Mouse (Mus musculus) heart, embryonic 12.5 days (tissue): Measurements from ENCODE around the gene Irs1. TPM values are rescaled to one million over a fixed set of nuclear protein-coding genes. Genes with fewer than 3 reads are reported as not detected.
A peak's percentile ranks its signal among the peaks of the same experiment; 100 is the strongest.

Experiments
- ATAC-seq: fragments of 200-750 bp; cut with Nextera tagmentation; 2 replicates; pipeline ENCODE4 v1.8.0; 2017; ENCODE audit warnings: moderate TSS enrichment, moderate library complexity; ENCODE audit not compliant: insufficient number of reproducible peaks, low FRiP score
- H3K27ac ChIP-seq: fragments of 300-500 bp; sonication (generic); 2 replicates; pipeline ENCODE4 v1.5.1; 2016; ENCODE audit warnings: mild to moderate bottlenecking, moderate library complexity; ENCODE audit not compliant: poor library complexity, severe bottlenecking
- H3K27me3 ChIP-seq: fragments of 300-500 bp; sonication (generic); replicated peaks from 2 replicates; pipeline ENCODE4 v1.6.1; 2016; ENCODE audit warnings: mild to moderate bottlenecking, moderate library complexity
- H3K36me3 ChIP-seq: fragments of 300-500 bp; sonication (generic); 2 replicates; pipeline ENCODE4 v1.6.1; 2016; ENCODE audit warnings: mild to moderate bottlenecking, moderate library complexity
- H3K4me1 ChIP-seq: fragments of 300-500 bp; sonication (generic); replicated peaks from 2 replicates; pipeline ENCODE4 v1.6.1; 2016; ENCODE audit warnings: mild to moderate bottlenecking
- H3K4me2 ChIP-seq: fragments of 300-500 bp; sonication (generic); 2 replicates; pipeline ENCODE4 v1.6.1; 2016; ENCODE audit warnings: mild to moderate bottlenecking, moderate library complexity
- H3K4me3 ChIP-seq: fragments of 300-500 bp; sonication (generic); 2 replicates; pipeline ENCODE4 v1.5.1; 2016; ENCODE audit warnings: mild to moderate bottlenecking
- H3K9ac ChIP-seq: fragments of 300-500 bp; sonication (generic); 2 replicates; pipeline ENCODE4 v1.6.1; 2016; ENCODE audit warnings: mild to moderate bottlenecking, moderate library complexity
- H3K9me3 ChIP-seq: fragments of 300-500 bp; sonication (generic); replicated peaks from 2 replicates; pipeline ENCODE4 v1.6.1; 2016; ENCODE audit warnings: mild to moderate bottlenecking, moderate library complexity
- WGBS: fragments of 180-500 bp; shearing (Covaris S2); methylation state at CpG from one replicate; pipeline ENCODE4 v1.1.7; 2016; 5-methylcytosine and 5-hydroxymethylcytosine counted together
- polyA plus RNA-seq: library from polyadenylated mRNA; unstranded; fragments of >200 nt; fragmentation: Nextera tagmentation; extraction: Ambion mirVana; gene quantifications from 2 replicates; pipeline ENCODE4 v1.2.1, GENCODE M21; 2016

Gene Irs1
- 17.5 and 18.7 TPM in 2 replicates for polyA plus RNA-seq

GRCm38 (mm10) chr1:82291151-82291797 lies at the start of gene Irs1:
Gene Irs1, minus strand, starts transcription at chr1:82291416.
- Histone ChIP-seq H3K27me3 (peaks cover 13% of the 10 kb centered on the region), H3K4me3 (peak within 1 kb of the TSS; percentile 79), H3K36me3 (peaks cover 23% of the 10 kb centered on the region), H3K9ac (peak within 1 kb of the TSS; percentile 80), H3K4me1 (peaks cover 27% of the 10 kb centered on the region), H3K27ac (peak within 1 kb of the TSS; percentile 96), H3K4me2 (peak within 1 kb of the TSS; percentile 84), H3K9me3 (no peaks in the 10 kb centered on the region)
- ATAC-seq = peak; percentile 90
- WGBS = under 1% methylated on average over 38 of the region's 60 CpGs

- Histone ChIP-seq H3K27ac (no peak overlapping the region), H3K36me3 (no peaks in the 10 kb centered on the region), H3K27me3 (no peaks in the 10 kb centered on the region), H3K4me2 (no peak overlapping the region), H3K4me3 (no peak overlapping the region), H3K9me3 (no peaks in the 10 kb centered on the region), H3K4me1 (no peaks in the 10 kb centered on the region), H3K9ac (no peak overlapping the region)
- 84% methylated on average over 3 of the region's 3 CpGs for WGBS
- no peak for ATAC-seq
These were observed 43.3 kb upstream of the Irs1 start for GRCm38 (mm10) chr1:82334506-82334905.

- H3K27ac ChIP-seq = no peak overlapping the region
- H3K4me3 ChIP-seq = no peak overlapping the region
- no peaks in the 10 kb centered on the region for H3K36me3 ChIP-seq
- no peak overlapping the region for H3K9ac ChIP-seq
- H3K4me1 ChIP-seq = no peaks in the 10 kb centered on the region
- H3K27me3 ChIP-seq = no peaks in the 10 kb centered on the region
- H3K4me2 ChIP-seq = no peak overlapping the region
- no peaks in the 10 kb centered on the region for H3K9me3 ChIP-seq
- ATAC-seq = no peak
These were observed 38.7 kb upstream of the Irs1 start for GRCm38 (mm10) chr1:82329954-82330247.

GRCm38 (mm10) chr1:82329237-82329953 lies 38.2 kb upstream of the Irs1 start:
- WGBS = 78% methylated on average over 4 of the region's 4 CpGs

GRCm38 (mm10) chr1:82328033-82328775 lies 37.0 kb upstream of the Irs1 start:
- ATAC-seq = peak; percentile 88
- Histone ChIP-seq H3K27me3 (no peaks in the 10 kb centered on the region), H3K9ac (no peak overlapping the region), H3K36me3 (no peaks in the 10 kb centered on the region), H3K4me1 (0 out of 2 replicates have a peak, but pooled peaks cover 4% of the 10 kb centered on the region), H3K4me3 (no peak overlapping the region), H3K27ac (no peak overlapping the region), H3K9me3 (no peaks in the 10 kb centered on the region), H3K4me2 (no peak overlapping the region)
- 85% methylated on average over 7 of the region's 7 CpGs for WGBS

More at GRCm38 (mm10) chr1:82329237-82329953, 38.2 kb upstream of the Irs1 start:
- Histone ChIP-seq H3K4me2 (no peak overlapping the region), H3K4me1 (0 out of 2 replicates have a peak, but pooled peaks cover 3% of the 10 kb centered on the region), H3K4me3 (no peak overlapping the region), H3K36me3 (no peaks in the 10 kb centered on the region), H3K9me3 (no peaks in the 10 kb centered on the region), H3K9ac (no peak overlapping the region), H3K27ac (no peak overlapping the region), H3K27me3 (no peaks in the 10 kb centered on the region)
- no peak for ATAC-seq

- Histone ChIP-seq H3K9ac (no peak overlapping the region), H3K4me3 (no peak overlapping the region), H3K9me3 (no peaks in the 10 kb centered on the region), H3K4me2 (no peak overlapping the region), H3K27me3 (no peaks in the 10 kb centered on the region), H3K36me3 (no peaks in the 10 kb centered on the region), H3K27ac (no peak overlapping the region), H3K4me1 (0 out of 2 replicates have a peak, but pooled peaks cover 4% of the 10 kb centered on the region)
- WGBS = 89% methylated on average over 5 of the region's 5 CpGs
- ATAC-seq = no peak
These were observed 34.9 kb upstream of the Irs1 start for GRCm38 (mm10) chr1:82326120-82326519.

GRCm38 (mm10) chr1:82324131-82324785 lies 33.0 kb upstream of the Irs1 start:
- no peak overlapping the region for H3K27ac ChIP-seq
- no peak overlapping the region for H3K9ac ChIP-seq
- no peaks in the 10 kb centered on the region for H3K9me3 ChIP-seq
- WGBS = 41% methylated on average over 4 of the region's 4 CpGs
- H3K27me3 ChIP-seq = no peaks in the 10 kb centered on the region
- ATAC-seq = no peak
- no peak overlapping the region for H3K4me2 ChIP-seq
- H3K36me3 ChIP-seq = no peaks in the 10 kb centered on the region
- 0 out of 2 replicates have a peak, but pooled peaks cover 4% of the 10 kb centered on the region for H3K4me1 ChIP-seq
- no peak overlapping the region for H3K4me3 ChIP-seq

- Histone ChIP-seq H3K4me1 (peaks cover 10% of the 10 kb centered on the region), H3K4me3 (no peak overlapping the region), H3K27me3 (no peaks in the 10 kb centered on the region), H3K27ac (no peak overlapping the region), H3K4me2 (no peak overlapping the region), H3K9ac (no peak overlapping the region), H3K9me3 (no peaks in the 10 kb centered on the region), H3K36me3 (no peaks in the 10 kb centered on the region)
- no peak for ATAC-seq
- WGBS = 88% methylated on average over 1 of the region's 1 CpGs
These were observed 30.2 kb upstream of the Irs1 start for GRCm38 (mm10) chr1:82321441-82321840.

- no peaks in the 10 kb centered on the region for H3K36me3 ChIP-seq
- no peak overlapping the region for H3K4me3 ChIP-seq
- 91% methylated on average over 10 of the region's 10 CpGs for WGBS
- no peaks in the 10 kb centered on the region for H3K27me3 ChIP-seq
- no peak overlapping the region for H3K27ac ChIP-seq
- peaks cover 12% of the 10 kb centered on the region for H3K4me1 ChIP-seq
- no peak for ATAC-seq
- H3K4me2 ChIP-seq = no peak overlapping the region
- no peak overlapping the region for H3K9ac ChIP-seq
- H3K9me3 ChIP-seq = no peaks in the 10 kb centered on the region
These were observed 29.6 kb upstream of the Irs1 start for GRCm38 (mm10) chr1:82320864-82321263.

GRCm38 (mm10) chr1:82320456-82320855 lies 29.2 kb upstream of the Irs1 start:
- Histone ChIP-seq H3K36me3 (no peaks in the 10 kb centered on the region), H3K9me3 (no peaks in the 10 kb centered on the region), H3K4me1 (peaks cover 12% of the 10 kb centered on the region), H3K27me3 (no peaks in the 10 kb centered on the region), H3K27ac (no peak overlapping the region), H3K4me3 (no peak overlapping the region), H3K4me2 (no peak overlapping the region), H3K9ac (no peak overlapping the region)
- WGBS = 78% methylated on average over 6 of the region's 6 CpGs
- ATAC-seq = no peak

GRCm38 (mm10) chr1:82316746-82317126 lies 25.5 kb upstream of the Irs1 start:
- peak overlapping the region; percentile 93 for H3K9ac ChIP-seq

More at GRCm38 (mm10) chr1:82316746-82317126, 25.5 kb upstream of the Irs1 start:
- peaks cover 3% of the 10 kb centered on the region; the same call in 1 of the 2 replicates for H3K27me3 ChIP-seq
- peak overlapping the region; percentile 80 for H3K4me2 ChIP-seq
- no peaks in the 10 kb centered on the region for H3K36me3 ChIP-seq
- peak overlapping the region; percentile 89 for H3K4me3 ChIP-seq
- peak overlapping the region; percentile 96 for H3K27ac ChIP-seq
- no peak; the same call in 1 of the 2 replicates for ATAC-seq
- WGBS = 0% methylated on average over 26 of the region's 26 CpGs
- peaks cover 9% of the 10 kb centered on the region for H3K4me1 ChIP-seq
- no peaks in the 10 kb centered on the region for H3K9me3 ChIP-seq
